Mouse (Mus musculus) kidney, embryonic 14.5 days (tissue): ENCODE data around the gene Cltc. TPM values are rescaled to one million over a fixed set of nuclear protein-coding genes. Genes with fewer than 3 reads are reported as not detected.

ENCODE experiments used
- ATAC-seq: fragments of 200-750 bp; cut with Nextera tagmentation; 2 replicates; pipeline ENCODE4 v1.8.0; 2017; ENCODE audit warnings: moderate number of reproducible peaks, mild to moderate bottlenecking, moderate TSS enrichment, moderate library complexity; ENCODE audit not compliant: low FRiP score, low TSS enrichment
- H3K27ac ChIP-seq: fragments of 300-500 bp; sonication (generic); 2 replicates; pipeline ENCODE4 v1.5.1; 2014; ENCODE audit warnings: low read depth, mild to moderate bottlenecking, low read length, moderate library complexity, mixed read lengths
- H3K27me3 ChIP-seq: fragments of 300-500 bp; sonication (generic); 2 replicates; pipeline ENCODE4 v1.6.1; 2014; ENCODE audit warnings: mild to moderate bottlenecking, low read length; ENCODE audit not compliant: control insufficient read depth, insufficient read depth
- H3K36me3 ChIP-seq: fragments of 300-500 bp; sonication (generic); 2 replicates; pipeline ENCODE4 v1.6.1; 2014; ENCODE audit warnings: low read length, mixed read lengths; ENCODE audit not compliant: control insufficient read depth, insufficient read depth
- H3K4me1 ChIP-seq: fragments of 300-500 bp; sonication (generic); 2 replicates; pipeline ENCODE4 v1.6.1; 2014; ENCODE audit warnings: low read length, mixed read lengths; ENCODE audit not compliant: control insufficient read depth, insufficient read depth
- H3K4me2 ChIP-seq: fragments of 300-500 bp; sonication (generic); replicated peaks from 2 replicates; pipeline ENCODE4 v1.6.1; 2014; ENCODE audit warnings: low read depth, mild to moderate bottlenecking, low read length
- H3K4me3 ChIP-seq: fragments of 300-500 bp; sonication (generic); 2 replicates; pipeline ENCODE4 v1.5.1; 2014; ENCODE audit warnings: mild to moderate bottlenecking, low read length
- H3K9ac ChIP-seq: fragments of 300-500 bp; sonication (generic); 2 replicates; pipeline ENCODE4 v1.6.1; 2014; ENCODE audit warnings: low read depth, mild to moderate bottlenecking, low read length, moderate library complexity
- H3K9me3 ChIP-seq: fragments of 300-500 bp; sonication (generic); 2 replicates; pipeline ENCODE4 v1.6.1; 2016; ENCODE audit warnings: low read length; ENCODE audit not compliant: control insufficient read depth
- WGBS: fragments of 180-500 bp; shearing (Covaris S2); extraction: QIAGEN DNeasy Blood & Tissue Kit; methylation state at CpG from one replicate; pipeline ENCODE4 v1.1.7; 2014; 5-methylcytosine and 5-hydroxymethylcytosine counted together
- polyA plus RNA-seq: library from polyadenylated mRNA; unstranded; fragments of >200 nt; fragmentation: Nextera tagmentation; extraction: Ambion mirVana; gene quantifications from 2 replicates; pipeline ENCODE4 v1.2.1, GENCODE M21; 2014

Cltc gene
- polyA plus RNA-seq, 1 experiment from 2014 or later = 200 TPM

DNA sequence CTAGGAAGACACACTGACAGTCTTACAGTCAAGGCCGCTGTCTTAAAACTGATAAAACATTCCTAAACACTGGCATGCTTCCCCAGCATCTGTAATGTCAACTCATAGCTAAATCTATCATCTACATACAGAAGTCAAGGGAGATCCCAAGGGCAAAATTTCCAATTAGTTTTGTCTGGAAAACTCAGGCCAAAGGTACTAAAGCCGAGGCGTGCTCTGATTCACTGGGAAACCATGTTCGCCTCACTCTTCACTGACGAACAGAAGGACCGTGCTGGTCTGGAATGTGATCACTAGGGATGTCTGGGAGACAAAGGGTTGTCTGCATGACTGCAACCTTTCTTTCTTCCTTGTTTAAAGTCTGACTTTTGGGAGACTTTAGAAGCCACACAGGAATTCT lies 106.7 kb downstream of the Cltc start:
- Histone ChIP-seq H3K36me3 (no peaks in the 10 kb centered on the region), H3K4me2 (no peak overlapping the region), H3K27me3 (no peaks in the 10 kb centered on the region), H3K9ac (no peak overlapping the region), H3K9me3 (no peaks in the 10 kb centered on the region), H3K27ac (no peak overlapping the region), H3K4me1 (no peaks in the 10 kb centered on the region), H3K4me3 (no peak overlapping the region)
- no peak for ATAC-seq
- WGBS = 73% methylated on average over 6 of the region's 6 CpGs

DNA sequence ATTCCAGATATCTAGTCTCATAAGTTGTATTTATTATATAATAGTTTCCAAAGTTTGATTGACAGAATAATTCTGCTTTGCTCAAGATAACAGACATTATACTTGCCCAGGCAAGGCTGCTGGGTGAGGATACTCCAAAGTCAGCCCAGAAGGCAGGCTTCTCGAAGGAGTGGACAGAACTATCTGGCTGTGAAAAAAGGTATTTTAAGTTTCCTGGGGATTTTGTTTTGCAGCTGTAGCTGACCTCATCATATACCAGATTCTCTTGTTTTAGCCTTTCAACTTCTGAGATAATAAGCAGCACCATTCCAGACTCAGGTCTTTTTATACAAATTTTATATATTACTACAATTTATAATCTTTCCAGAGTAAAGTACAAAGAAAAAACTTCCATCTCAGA lies 107.8 kb downstream of the Cltc start:
- Histone ChIP-seq H3K4me2 (no peak overlapping the region), H3K4me1 (no peaks in the 10 kb centered on the region), H3K9me3 (no peaks in the 10 kb centered on the region), H3K36me3 (no peaks in the 10 kb centered on the region), H3K27me3 (no peaks in the 10 kb centered on the region), H3K27ac (no peak overlapping the region), H3K4me3 (no peak overlapping the region), H3K9ac (no peak overlapping the region)
- ATAC-seq = no peak
- 89% methylated on average over 1 of the region's 1 CpGs for WGBS

DNA sequence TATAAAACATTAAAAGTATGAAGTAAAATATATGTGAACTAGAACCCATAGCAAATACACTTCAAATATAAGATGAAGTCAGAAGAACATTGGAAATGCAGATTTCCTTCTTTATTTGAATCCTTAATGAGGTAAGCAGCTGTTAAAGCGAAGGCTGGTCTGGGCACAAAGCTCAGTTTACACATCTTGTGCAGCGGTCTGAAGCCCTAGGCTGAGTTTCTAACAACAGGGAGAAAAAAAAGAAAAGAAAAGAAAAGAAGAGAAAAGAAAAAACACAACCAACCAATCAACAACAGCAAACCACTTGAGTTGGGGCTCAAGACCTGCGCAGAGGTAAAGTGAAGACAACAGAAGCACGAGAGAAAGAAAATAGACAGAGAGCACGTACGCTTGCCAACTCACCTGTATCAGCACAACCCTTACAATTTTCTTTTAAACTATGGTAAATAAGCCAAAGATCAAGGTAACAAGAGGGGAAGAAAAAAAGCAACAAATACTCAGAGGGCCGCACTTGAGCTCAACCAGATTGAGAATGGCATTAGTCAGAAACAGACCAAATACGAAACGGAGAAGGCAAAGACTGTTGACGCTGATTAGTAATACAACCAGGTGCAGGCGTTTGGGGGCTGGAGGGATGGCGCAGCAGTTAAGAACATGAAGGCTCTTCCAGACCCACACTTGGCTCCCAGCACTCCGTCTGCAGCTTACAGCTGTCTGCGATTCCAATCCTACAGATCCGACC lies 109.5 kb downstream of the Cltc start:
- Histone ChIP-seq H3K36me3 (peaks cover 7% of the 10 kb centered on the region; the same call in 1 of the 2 replicates), H3K4me2 (no peak overlapping the region), H3K27ac (no peak overlapping the region), H3K4me1 (no peaks in the 10 kb centered on the region), H3K4me3 (no peak overlapping the region), H3K9me3 (no peaks in the 10 kb centered on the region), H3K9ac (no peak overlapping the region), H3K27me3 (no peaks in the 10 kb centered on the region)
- WGBS = 86% methylated on average over 15 of the region's 15 CpGs
- no peak for ATAC-seq

DNA sequence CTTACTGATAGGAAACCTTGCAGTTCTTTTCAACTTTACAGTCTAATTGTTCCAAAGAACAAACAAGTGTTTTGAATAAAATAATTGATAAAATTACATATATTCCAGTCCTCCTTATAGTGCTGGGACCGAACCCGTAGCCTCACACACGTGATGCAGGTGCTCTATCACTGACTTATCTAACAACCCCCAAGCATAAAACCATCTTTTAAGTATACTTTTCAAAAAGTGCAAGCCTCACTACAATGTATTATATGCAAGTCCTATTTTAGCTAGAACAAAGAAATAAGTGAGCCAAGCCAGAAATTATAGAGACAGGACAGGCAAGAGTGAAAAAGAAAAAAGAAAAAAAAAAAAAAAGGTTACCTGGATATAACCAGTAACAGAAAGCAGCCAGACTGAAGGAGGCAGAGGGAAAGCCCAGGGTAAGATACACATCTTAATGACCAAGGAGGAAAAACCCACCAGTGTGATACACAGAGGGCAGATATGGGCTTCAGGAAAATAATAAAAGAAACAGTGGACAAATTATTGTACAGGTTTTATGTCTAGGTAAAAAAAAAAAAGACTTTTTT lies 110.4 kb downstream of the Cltc start:
- WGBS = 82% methylated on average over 3 of the region's 3 CpGs
- Histone ChIP-seq H3K27ac (0 out of 2 replicates have a peak overlapping the region, but pooled peaks have one; percentile 19), H3K4me3 (no peak overlapping the region), H3K4me2 (no peak overlapping the region), H3K4me1 (no peaks in the 10 kb centered on the region), H3K9me3 (no peaks in the 10 kb centered on the region), H3K36me3 (peaks cover 10% of the 10 kb centered on the region; the same call in 1 of the 2 replicates), H3K9ac (no peak overlapping the region), H3K27me3 (no peaks in the 10 kb centered on the region)
- no peak for ATAC-seq

DNA sequence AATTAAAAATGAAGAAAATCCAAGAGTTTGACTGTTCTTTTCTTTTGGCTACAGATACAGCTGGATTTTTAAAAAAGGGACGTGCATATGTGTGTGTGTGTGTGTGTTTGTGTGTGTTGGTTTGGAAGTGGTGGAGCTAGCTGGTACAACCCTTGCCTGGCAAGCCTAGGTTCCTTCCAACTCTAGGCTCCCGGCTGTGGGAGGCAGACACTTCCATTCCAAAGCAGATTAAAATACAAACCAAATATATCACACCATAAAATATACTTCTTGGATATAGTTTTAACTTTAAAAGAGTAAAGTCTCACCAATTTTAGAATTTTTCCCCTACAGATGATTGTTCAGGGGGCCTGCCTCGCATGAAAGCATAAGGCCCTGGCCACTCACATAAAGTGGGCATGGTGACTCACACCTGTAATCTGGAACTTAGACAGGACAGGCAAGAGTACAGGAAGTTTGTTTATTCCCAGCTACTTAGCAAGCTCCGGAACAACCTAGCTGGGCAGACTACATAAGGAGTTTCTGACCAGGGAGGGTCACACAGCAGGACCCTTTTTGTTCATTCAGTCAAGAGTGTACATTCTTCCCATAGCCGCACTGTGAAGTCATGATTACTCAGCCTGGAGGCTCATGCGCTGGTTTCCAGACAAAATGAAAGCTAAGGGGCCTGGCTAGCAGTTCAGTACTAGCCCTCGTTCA lies 111.1 kb downstream of the Cltc start:
- no peaks in the 10 kb centered on the region for H3K4me1 ChIP-seq
- H3K27me3 ChIP-seq = no peaks in the 10 kb centered on the region
- H3K9me3 ChIP-seq = no peaks in the 10 kb centered on the region
- 0 out of 2 replicates have a peak overlapping the region, but pooled peaks have one; percentile 19 for H3K27ac ChIP-seq
- H3K9ac ChIP-seq = no peak overlapping the region
- WGBS = 69% methylated on average over 7 of the region's 7 CpGs
- peaks cover 10% of the 10 kb centered on the region; the same call in 1 of the 2 replicates for H3K36me3 ChIP-seq
- no peak overlapping the region for H3K4me2 ChIP-seq
- no peak overlapping the region for H3K4me3 ChIP-seq
- no peak for ATAC-seq

DNA sequence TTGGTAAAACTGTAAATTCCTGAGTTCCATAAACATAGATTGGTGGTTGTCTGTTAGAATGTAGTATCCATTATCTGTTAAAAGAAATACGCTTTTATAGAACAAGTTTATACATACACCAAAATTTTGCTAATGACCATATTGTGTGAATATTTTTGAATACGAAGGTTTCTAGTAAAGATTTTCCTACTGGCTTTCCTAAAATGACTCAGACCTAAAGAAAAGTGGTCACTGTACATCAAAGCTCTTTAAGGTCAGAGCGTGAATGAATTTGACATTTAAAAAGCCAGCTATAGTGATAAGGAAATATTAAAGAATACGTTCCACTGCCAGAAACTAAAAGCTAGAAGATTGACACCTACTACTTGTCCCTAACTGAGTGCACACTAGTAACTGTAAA lies 112.8 kb downstream of the Cltc start:
- Histone ChIP-seq H3K4me3 (no peak overlapping the region), H3K4me2 (no peak overlapping the region), H3K9ac (no peak overlapping the region), H3K36me3 (peaks cover 10% of the 10 kb centered on the region; the same call in 1 of the 2 replicates), H3K9me3 (no peaks in the 10 kb centered on the region), H3K27me3 (no peaks in the 10 kb centered on the region), H3K4me1 (no peaks in the 10 kb centered on the region), H3K27ac (no peak overlapping the region)
- whole genome bisulfite sequencing = 94% methylated on average over 4 of the region's 4 CpGs
- ATAC-seq = no peak

Other genes with a start within 250 kb of the Cltc start
- 46.0 and 56.1 TPM in 2 replicates for gene Rps6kb1, start 212.8 kb downstream of the Cltc start, polyA plus RNA-seq
- 11.3 and 13.4 TPM in 2 replicates for gene Tubd1, start 212.6 kb downstream of the Cltc start, polyA plus RNA-seq
- 139 and 141 TPM in 2 replicates for gene Vmp1, start 73.7 kb downstream of the Cltc start, polyA plus RNA-seq
- gene Ptrh2, start 73.6 kb downstream of the Cltc start, polyA plus RNA-seq = 38.6 and 41.1 TPM in 2 replicates
- gene Dhx40, start 50.2 kb upstream of the Cltc start, polyA plus RNA-seq = 29.6 and 44.5 TPM in 2 replicates
- 7.9 and 9.1 TPM in 2 replicates for gene Ypel2, start 236.1 kb upstream of the Cltc start, polyA plus RNA-seq